Mouse (Mus musculus) liver, embryonic 14.5 days (tissue): ENCODE measurements around the gene Tekt3. TPM values are rescaled to one million over a fixed set of nuclear protein-coding genes. Genes with fewer than 3 reads are reported as not detected.

Source experiments
- ATAC-seq: fragments of 200-750 bp; cut with Nextera tagmentation; 2 replicates; pipeline ENCODE4 v1.8.0; 2017; ENCODE audit warnings: moderate number of reproducible peaks, mild to moderate bottlenecking, moderate library complexity; ENCODE audit not compliant: insufficient read depth
- DNase-seq, 3 experiments: peaks; one replicate each; pipeline ENCODE4 v3.0.0-alpha.2; 2012 to 2013; ENCODE audit warnings: low read depth in 3 of 3, low spot score in 3 of 3
- H3K27ac ChIP-seq: fragments of 300-500 bp; sonication (generic); 2 replicates; pipeline ENCODE4 v1.5.1; 2014; ENCODE audit warnings: moderate library complexity, mild to moderate bottlenecking, control low read depth, inconsistent platforms
- H3K27me3 ChIP-seq: fragments of 300-500 bp; sonication (generic); 2 replicates; pipeline ENCODE4 v1.6.1; 2014; ENCODE audit warnings: mild to moderate bottlenecking, low read length, moderate library complexity; ENCODE audit not compliant: control insufficient read depth, insufficient read depth
- H3K36me3 ChIP-seq: fragments of 300-500 bp; sonication (generic); replicated peaks from 2 replicates; pipeline ENCODE4 v1.6.1; 2014; ENCODE audit warnings: low read depth; ENCODE audit not compliant: control insufficient read depth, insufficient read depth
- H3K4me1 ChIP-seq, 2 experiments: fragments of 200-500 bp in 1 of 2; fragments of 300-500 bp in 1 of 2; sonication (generic) in 1 of 2; replicated peaks; 2 replicates each; pipeline ENCODE4 v1.6.1; 2012 to 2014; ENCODE audit warnings: antibody characterized with exemption in 1 of 2, inconsistent platforms in 1 of 2, low read length in 1 of 2; ENCODE audit not compliant: control insufficient read depth in 2 of 2, insufficient read depth in 2 of 2
- H3K4me2 ChIP-seq: fragments of 300-500 bp; sonication (generic); 2 replicates; pipeline ENCODE4 v1.6.1; 2014; ENCODE audit warnings: low read depth, mild to moderate bottlenecking, control low read depth, moderate library complexity
- H3K4me3 ChIP-seq, 2 experiments: fragments of 200-500 bp in 1 of 2; fragments of 300-500 bp in 1 of 2; sonication (generic) in 1 of 2; 2 replicates each; pipeline ENCODE4 v1.5.1; 2012 to 2014; ENCODE audit warnings: low read depth in 2 of 2, low read length in 2 of 2, mild to moderate bottlenecking in 2 of 2, control low read depth in 1 of 2, inconsistent platforms in 1 of 2, moderate library complexity in 1 of 2; ENCODE audit not compliant: insufficient read depth in 1 of 2
- H3K9ac ChIP-seq: fragments of 300-500 bp; sonication (generic); replicated peaks from 2 replicates; pipeline ENCODE4 v1.6.1; 2014; ENCODE audit warnings: mild to moderate bottlenecking, control low read depth, moderate library complexity
- H3K9me3 ChIP-seq: fragments of 300-500 bp; sonication (generic); 2 replicates; pipeline ENCODE4 v1.6.1; 2016; ENCODE audit warnings: low read length, mixed read lengths; ENCODE audit not compliant: control insufficient read depth
- CTCF ChIP-seq: IDR thresholded peaks from 2 replicates; pipeline ENCODE4 v1.5.1; 2016; ENCODE audit warnings: antibody characterized with exemption, low read depth, control low read depth
- EP300 ChIP-seq: IDR thresholded peaks from 2 replicates; pipeline ENCODE4 v1.6.1; 2016; ENCODE audit warnings: antibody characterized with exemption, low read depth
- WGBS: fragments of 180-500 bp; shearing (Covaris S2); extraction: QIAGEN DNeasy Blood & Tissue Kit; methylation state at CpG from one replicate; pipeline ENCODE4 v1.1.7; 2014; ENCODE audit not compliant: insufficient replicate concordance; 5-methylcytosine and 5-hydroxymethylcytosine counted together
- polyA plus RNA-seq, 2 experiments: library from polyadenylated mRNA; depleted of rRNA in 1 of 2; stranded (reverse) in 1 of 2; unstranded in 1 of 2; fragments of >200 nt; fragmentation: Nextera tagmentation in 1 of 2; extraction: Ambion mirVana in 1 of 2; gene quantifications; 2 replicates each; pipeline versions ENCODE4 v1.2.1 to v1.2.3; 2012 to 2014

Tekt3 gene
- polyA plus RNA-seq, 2 experiments, result not detected

DNA sequence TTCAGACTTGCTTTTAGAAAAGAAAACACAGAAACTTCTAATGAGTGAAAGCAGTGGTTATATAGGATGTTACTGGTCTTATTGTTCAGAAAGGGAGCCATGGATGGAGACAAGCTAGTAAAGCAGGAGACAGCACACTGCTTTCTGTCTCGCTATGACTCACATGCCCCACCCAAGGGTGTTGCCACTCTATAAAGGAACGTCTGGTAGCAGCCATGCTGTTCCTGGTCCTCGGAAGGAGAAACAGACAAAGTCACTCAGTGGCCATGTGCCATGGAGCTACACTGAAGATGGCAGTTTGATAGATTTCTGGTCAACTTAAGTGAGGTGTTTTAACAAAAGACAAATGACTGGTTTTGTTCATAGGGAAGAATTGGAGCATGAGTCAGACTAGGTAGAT is 37.9 kb downstream of the Tekt3 start:
- Histone ChIP-seq H3K27me3 (no peaks in the 10 kb centered on the region), H3K4me1 (no peaks in the 10 kb centered on the region), H3K36me3 (no peaks in the 10 kb centered on the region), H3K4me3 (no peak overlapping the region), H3K9me3 (no peaks in the 10 kb centered on the region), H3K9ac (no peak overlapping the region), H3K4me2 (no peak overlapping the region), H3K27ac (no peak overlapping the region)
- TF ChIP-seq CTCF (no peak), EP300 (no peak)
- ATAC-seq (no peak), DNase-seq (no peak)
- WGBS, result 41% methylated on average over 3 of the region's 3 CpGs

DNA sequence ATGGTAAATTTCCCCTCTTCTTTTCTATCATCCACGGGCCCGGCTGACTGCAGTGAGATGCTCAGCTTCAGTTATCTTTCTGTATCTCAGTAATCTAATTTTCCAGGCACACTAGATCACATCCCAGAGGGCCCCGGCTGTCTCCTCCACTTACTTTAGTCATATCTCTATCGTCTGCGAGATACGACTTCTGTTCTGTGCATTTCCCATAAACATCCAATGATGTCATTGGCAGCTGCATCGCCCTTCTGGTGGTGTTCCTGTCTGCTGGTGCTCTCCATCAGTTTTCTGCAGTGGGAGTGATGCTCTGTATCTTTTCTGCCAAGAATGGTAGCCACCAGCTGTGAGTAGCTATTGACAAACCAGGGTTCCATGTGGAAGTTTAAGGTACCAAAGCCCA is 41.8 kb downstream of the Tekt3 start:
- Histone ChIP-seq H3K27ac (no peak overlapping the region), H3K36me3 (no peaks in the 10 kb centered on the region), H3K9ac (no peak overlapping the region), H3K4me3 (no peak overlapping the region), H3K4me2 (no peak overlapping the region), H3K4me1 (no peaks in the 10 kb centered on the region), H3K27me3 (no peaks in the 10 kb centered on the region), H3K9me3 (no peaks in the 10 kb centered on the region)
- DNase-seq (no peak), ATAC-seq (no peak)
- TF ChIP-seq EP300 (no peak), CTCF (no peak)
- WGBS, result 75% methylated on average over 7 of the region's 7 CpGs

DNA sequence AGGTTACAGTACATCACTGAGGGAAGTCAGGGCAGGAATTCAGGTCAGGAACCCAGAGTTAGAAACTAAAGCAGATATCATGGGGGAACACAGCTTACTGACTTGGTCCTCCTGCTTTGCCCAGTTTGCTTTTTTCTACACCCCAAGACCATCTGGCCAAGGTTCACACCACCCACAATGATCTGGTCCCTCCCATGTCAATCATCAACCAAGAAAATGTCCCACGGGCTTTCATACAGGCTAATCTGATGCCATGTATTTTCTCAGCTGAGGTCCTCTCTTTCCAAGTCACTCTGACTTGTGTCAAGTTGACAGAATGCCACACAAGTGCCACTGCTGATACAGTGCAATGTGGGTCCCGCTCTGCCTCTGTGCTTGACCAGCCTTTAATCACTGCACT is 42.6 kb downstream of the Tekt3 start:
- H3K27ac ChIP-seq, result no peak overlapping the region
- no peaks in the 10 kb centered on the region for H3K36me3 ChIP-seq
- TF ChIP-seq CTCF (no peak), EP300 (no peak)
- no peaks in the 10 kb centered on the region for H3K9me3 ChIP-seq
- ATAC-seq (no peak), DNase-seq (no peak)
- H3K4me2 ChIP-seq, result no peak overlapping the region
- no peaks in the 10 kb centered on the region for H3K4me1 ChIP-seq
- H3K27me3 ChIP-seq, result no peaks in the 10 kb centered on the region
- no peak overlapping the region for H3K4me3 ChIP-seq
- 64% methylated on average over 2 of the region's 2 CpGs for WGBS
- no peak overlapping the region for H3K9ac ChIP-seq

DNA sequence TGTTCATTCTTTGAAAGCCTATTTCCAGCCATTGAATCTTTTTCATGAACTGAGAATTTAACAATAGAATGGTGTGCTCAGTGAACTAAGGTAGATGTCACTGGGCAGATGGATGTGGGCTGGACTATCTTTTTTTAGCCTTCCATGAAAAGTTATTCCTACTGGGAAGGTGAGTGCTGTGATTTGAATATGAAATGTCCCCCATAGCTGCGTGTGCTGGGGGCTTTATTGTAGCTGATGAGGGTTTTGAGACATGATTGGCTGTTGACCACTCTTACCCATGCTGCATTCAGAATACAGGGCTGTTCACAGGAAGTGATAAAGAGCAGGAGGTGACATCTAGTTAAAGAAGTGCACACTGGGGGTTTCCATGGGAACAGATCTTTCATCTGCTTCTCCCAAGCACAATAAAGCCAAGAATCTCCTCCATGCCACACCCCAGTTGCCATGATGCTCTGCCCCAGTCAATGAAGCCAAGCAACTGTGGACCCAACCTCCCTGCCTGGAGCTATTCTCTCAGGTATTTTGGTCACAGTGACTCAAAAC is 47.8 kb downstream of the Tekt3 start:
- DNase-seq, result no peak
- Histone ChIP-seq H3K9ac (no peak overlapping the region), H3K27me3 (no peaks in the 10 kb centered on the region), H3K4me2 (no peak overlapping the region), H3K27ac (no peak overlapping the region), H3K9me3 (no peaks in the 10 kb centered on the region), H3K4me3 (no peak overlapping the region), H3K36me3 (no peaks in the 10 kb centered on the region), H3K4me1 (no peaks in the 10 kb centered on the region)
- 50% methylated on average over 1 of the region's 1 CpGs for WGBS
- ATAC-seq, result no peak
- TF ChIP-seq EP300 (no peak), CTCF (no peak)

DNA sequence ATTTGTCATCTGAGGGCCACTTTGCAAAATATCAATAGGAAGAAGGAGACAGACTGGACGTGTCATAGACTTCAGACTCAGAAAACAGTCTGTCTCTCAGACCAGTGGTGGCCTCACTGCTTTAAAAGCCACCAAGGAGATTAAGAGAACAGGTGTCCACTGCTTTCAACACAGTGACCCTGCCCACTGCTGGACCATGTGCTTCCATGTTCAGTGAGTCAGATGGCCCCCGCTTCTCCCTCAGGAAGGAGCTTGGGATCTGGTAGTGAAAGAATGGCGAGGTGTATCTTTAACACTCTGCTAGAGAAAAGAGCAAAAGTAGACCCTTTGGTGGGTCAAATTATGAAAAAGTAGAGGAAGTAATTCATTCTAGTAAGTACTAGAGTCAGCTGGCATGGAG is 48.9 kb downstream of the Tekt3 start:
- Histone ChIP-seq H3K9ac (no peak overlapping the region), H3K4me1 (no peaks in the 10 kb centered on the region), H3K4me2 (no peak overlapping the region), H3K27ac (no peak overlapping the region), H3K27me3 (no peaks in the 10 kb centered on the region), H3K4me3 (no peak overlapping the region), H3K9me3 (no peaks in the 10 kb centered on the region), H3K36me3 (no peaks in the 10 kb centered on the region)
- ATAC-seq (no peak), DNase-seq (no peak)
- 49% methylated on average over 3 of the region's 3 CpGs for WGBS
- no peak for TF ChIP-seq CTCF
- TF ChIP-seq EP300, result no peak
